Comparison of ENCODE assay signal across 7 mouse cellular contexts in the genomic region with DNA sequence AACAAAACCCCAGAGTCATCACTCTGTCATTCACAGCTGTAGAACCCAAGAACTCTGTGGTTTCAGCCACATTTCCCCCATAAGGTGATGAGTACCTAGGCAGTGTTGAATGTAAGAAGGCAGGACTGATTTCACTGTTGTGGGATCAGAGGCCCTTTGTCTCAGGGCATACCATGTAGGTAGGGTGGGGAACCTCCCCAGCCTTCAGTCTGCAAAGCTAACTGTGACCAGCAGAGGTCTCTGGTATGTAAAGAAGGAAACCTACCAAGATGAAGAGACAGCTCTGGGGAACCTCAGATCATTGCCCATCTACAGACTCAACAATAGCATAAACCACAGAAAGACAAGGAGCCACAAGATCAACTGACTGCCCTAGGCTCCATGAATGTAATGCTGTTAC. TPM values are rescaled to one million over a fixed set of nuclear protein-coding genes. Genes with fewer than 3 reads are reported as not detected.
DNase-seq lines count a peak whose midpoint lies in the region; ATAC-seq and TF ChIP-seq lines count a peak whose summit lies in the region.

No protein-coding gene starts in this region.

- H3K27ac ChIP-seq in left cerebral cortex, adult 2 months = no peak overlapping the region
- H3K27ac ChIP-seq in ES-E14 (ENCODE audit: insufficient read depth, low read depth, low read length, poor library complexity, severe bottlenecking) = no peak overlapping the region
- no peak overlapping the region for H3K27ac ChIP-seq in hindbrain, embryonic 12.5 days

- 0 out of 2 replicates have a peak, but pooled peaks have one; percentile 52 for ATAC-seq in hindbrain, embryonic 12.5 days (ENCODE audit: low FRiP score)

- no peak overlapping the region for H3K9ac ChIP-seq in ES-E14 (ENCODE audit: insufficient read depth, low read depth, low read length, poor library complexity, severe bottlenecking)
- H3K9ac ChIP-seq in hindbrain, embryonic 12.5 days = no peak overlapping the region

- peak; percentile 32 to 49 for DNase-seq in left cerebral cortex, adult 2 months (ENCODE audit: extremely low spot score in 1 of 2, low spot score in 2 of 2)
- DNase-seq in left cerebral cortex, postnatal 10 days (ENCODE audit: extremely low spot score in 1 of 2, low spot score in 2 of 2) = no peak
- DNase-seq in ES-E14 (ENCODE audit: low read depth, low spot score) = peak; percentile 38
- peak; percentile 51 for DNase-seq in adrenal gland, postnatal 14 days
- peak; percentile 83 for DNase-seq in retina, postnatal 1 day
- no peak for DNase-seq in urinary bladder, adult 2 months (ENCODE audit: low spot score)

- in situ Hi-C loops in ES-E14 (cut with MboI; ENCODE audit: low sequenced_read_pairs in 2 of 2, unreplicated experiment in 2 of 2) = no loop called here

- no peaks in the 10 kb centered on the region for H3K4me1 ChIP-seq in ES-E14 (ENCODE audit: control insufficient read depth in 2 of 2, insufficient read depth in 2 of 2, low read length in 2 of 2, poor library complexity in 1 of 2)
- H3K4me1 ChIP-seq in hindbrain, embryonic 12.5 days = peaks cover 11% of the 10 kb centered on the region

- no peaks in the 10 kb centered on the region for H3K27me3 ChIP-seq in hindbrain, embryonic 12.5 days

- TF ChIP-seq CTCF in left cerebral cortex, adult 2 months (IDR thresholded peaks at IDR 0.05) = peak; percentile 71

- no peaks in the 10 kb centered on the region for H3K36me3 ChIP-seq in ES-E14 (ENCODE audit: control insufficient read depth, insufficient read depth, low read length, poor library complexity, severe bottlenecking)
- H3K36me3 ChIP-seq in hindbrain, embryonic 12.5 days = no peaks in the 10 kb centered on the region

- no peak overlapping the region for H3K4me3 ChIP-seq in left cerebral cortex, adult 2 months
- H3K4me3 ChIP-seq in ES-E14 (ENCODE audit: insufficient read depth in 1 of 2, low read depth in 1 of 2, low read length in 2 of 2, poor library complexity in 1 of 2, severe bottlenecking in 1 of 2) = no peak overlapping the region
- H3K4me3 ChIP-seq in hindbrain, embryonic 12.5 days = no peak overlapping the region

- no peak overlapping the region for H3K4me2 ChIP-seq in hindbrain, embryonic 12.5 days (replicated peaks)

- intact Hi-C loops in left cerebral cortex, adult 2 months (cut with DNase I) = loop anchor here (1.0 kb wide), 1 partner anchor 407 kb away; no protein-coding TSS in a partner anchor
- intact Hi-C loops in left cerebral cortex, postnatal 10 days (cut with DNase I) = no loop called here

- H3K9me3 ChIP-seq in ES-E14 (ENCODE audit: control insufficient read depth, insufficient read depth, low read depth, low read length) = no peaks in the 10 kb centered on the region
- no peaks in the 10 kb centered on the region for H3K9me3 ChIP-seq in hindbrain, embryonic 12.5 days (replicated peaks)

TF ChIP-seq in ES-E14, 5 proteins besides CTCF, POLR2A, EP300 and RAD21:
- TF ChIP-seq ZNF384 (IDR thresholded peaks at IDR 0.05; ENCODE audit: low read depth, low read length) (no peak), ZC3H11A (IDR thresholded peaks at IDR 0.05; ENCODE audit: borderline replicate concordance, low read depth, low read length) (no peak), HCFC1 (IDR thresholded peaks at IDR 0.05; ENCODE audit: borderline replicate concordance, insufficient read depth, low read length) (no peak), MAFK (IDR thresholded peaks at IDR 0.05; ENCODE audit: insufficient read depth, low read depth, low read length) (no peak), CHD2 (IDR thresholded peaks at IDR 0.05; ENCODE audit: low read depth, low read length) (no peak)

RNA-seq across cellular contexts. Expression of gene 1700113H08Rik, which starts 36.4 kb away (rescaled TPM):
- not detected for total RNA-seq in left cerebral cortex, adult 2 months (2021)
- not detected for total RNA-seq in left cerebral cortex, postnatal 10 days (2021)
- total RNA-seq in ES-E14 (2012; rRNA removed) = not detected in 2 replicates
- not detected in 2 replicates for total RNA-seq in adrenal gland, postnatal 14 days (2021)
- polyA plus RNA-seq in hindbrain, embryonic 12.5 days (2016; fragmentation: Nextera tagmentation; extraction: Ambion mirVana) = 0.25 and 0.30 TPM in 2 replicates
- 0.14 TPM in 1 of 2 replicates, not detected in the other for polyA plus RNA-seq in urinary bladder, adult 2 months (2012; rRNA removed)

Comparison
In these comparisons a context has a peak if more than half of its experiments do, and no peak if none do; other contexts are left out.
1. DNase-seq: peak in left cerebral cortex, adult 2 months (2 of 2), ES-E14 (single experiment), adrenal gland, postnatal 14 days (single experiment) and retina, postnatal 1 day (single experiment); none in left cerebral cortex, postnatal 10 days (0 of 2) and urinary bladder, adult 2 months (single experiment).